Mouse (Mus musculus) lung, adult 2 months (tissue): ENCODE measurements around the gene Cfap221.

ENCODE experiments used
- CTCF ChIP-seq: fragments of 200-500 bp; IDR thresholded peaks from 2 replicates; pipeline ENCODE4 v1.5.1; 2011; ENCODE audit warnings: mild to moderate bottlenecking, low read length, control low read depth; ENCODE audit not compliant: insufficient read depth
- POLR2A ChIP-seq: fragments of 200-500 bp; IDR thresholded peaks from 2 replicates; pipeline ENCODE4 v1.6.1; 2011; ENCODE audit warnings: low read depth, mild to moderate bottlenecking, control low read depth, low read length, borderline replicate concordance; ENCODE audit errors: extremely low read depth

DNA sequence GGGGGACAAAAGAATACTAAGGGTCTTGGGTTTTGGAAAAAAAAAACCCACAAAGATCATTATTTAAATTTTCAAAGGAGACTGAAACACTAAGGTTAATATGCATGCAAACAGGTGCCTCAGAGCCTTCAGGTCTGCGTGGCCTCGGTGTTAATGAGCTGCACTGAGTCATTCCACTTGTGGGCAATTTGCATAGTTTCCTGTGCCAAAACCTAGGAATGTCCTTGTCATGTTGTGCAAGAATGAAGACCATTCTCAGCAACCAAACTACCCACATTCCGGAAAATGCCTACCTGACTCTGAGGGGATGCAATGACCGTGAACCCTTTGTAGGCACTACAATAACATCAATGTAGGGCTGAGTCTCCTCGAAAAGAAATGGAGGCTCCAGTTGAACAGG lies 10.5 kb downstream of the Cfap221 start:
- TF ChIP-seq POLR2A, result no peak
- no peak for TF ChIP-seq CTCF
